Mouse (Mus musculus) embryonic facial prominence, embryonic 12.5 days (tissue): ENCODE measurements around the gene Cd300ld5. TPM values are rescaled to one million over a fixed set of nuclear protein-coding genes. Genes with fewer than 3 reads are reported as not detected.
"Not testable (repeated sequence)": the region's sequence is repeated elsewhere in the genome, so short reads cannot be mapped to it uniquely, and the experiment has no call there.

Source experiments
- ATAC-seq: fragments of 200-750 bp; cut with Nextera tagmentation; 2 replicates; pipeline ENCODE4 v1.8.0; 2017; ENCODE audit not compliant: insufficient number of reproducible peaks, insufficient read depth, low FRiP score, low TSS enrichment
- H3K27ac ChIP-seq: fragments of 300-500 bp; sonication (generic); 2 replicates; pipeline ENCODE4 v1.5.1; 2016; ENCODE audit warnings: mild to moderate bottlenecking
- H3K27me3 ChIP-seq: fragments of 300-500 bp; sonication (generic); 2 replicates; pipeline ENCODE4 v1.6.1; 2016; ENCODE audit warnings: mild to moderate bottlenecking, moderate library complexity
- H3K36me3 ChIP-seq: fragments of 300-500 bp; sonication (generic); 2 replicates; pipeline ENCODE4 v1.6.1; 2016; ENCODE audit warnings: mild to moderate bottlenecking
- H3K4me1 ChIP-seq: fragments of 300-500 bp; sonication (generic); 2 replicates; pipeline ENCODE4 v1.6.1; 2016
- H3K4me2 ChIP-seq: fragments of 300-500 bp; sonication (generic); replicated peaks from 2 replicates; pipeline ENCODE4 v1.6.1; 2016; ENCODE audit warnings: mild to moderate bottlenecking, moderate library complexity
- H3K4me3 ChIP-seq: fragments of 300-500 bp; sonication (generic); 2 replicates; pipeline ENCODE4 v1.5.1; 2016; ENCODE audit warnings: mild to moderate bottlenecking
- H3K9ac ChIP-seq: fragments of 300-500 bp; sonication (generic); 2 replicates; pipeline ENCODE4 v1.6.1; 2016; ENCODE audit warnings: mild to moderate bottlenecking, moderate library complexity
- H3K9me3 ChIP-seq: fragments of 300-500 bp; sonication (generic); 2 replicates; pipeline ENCODE4 v1.6.1; 2016; ENCODE audit warnings: mild to moderate bottlenecking, moderate library complexity
- WGBS: fragments of 180-500 bp; shearing (Covaris S2); methylation state at CpG from one replicate; pipeline ENCODE4 v1.1.7; 2016; 5-methylcytosine and 5-hydroxymethylcytosine counted together
- polyA plus RNA-seq: library from polyadenylated mRNA; unstranded; fragments of >200 nt; fragmentation: Nextera tagmentation; extraction: Ambion mirVana; gene quantifications from 2 replicates; pipeline ENCODE4 v1.2.1, GENCODE M21; 2016

The Cd300ld5 gene
- not detected in 2 replicates for polyA plus RNA-seq

DNA sequence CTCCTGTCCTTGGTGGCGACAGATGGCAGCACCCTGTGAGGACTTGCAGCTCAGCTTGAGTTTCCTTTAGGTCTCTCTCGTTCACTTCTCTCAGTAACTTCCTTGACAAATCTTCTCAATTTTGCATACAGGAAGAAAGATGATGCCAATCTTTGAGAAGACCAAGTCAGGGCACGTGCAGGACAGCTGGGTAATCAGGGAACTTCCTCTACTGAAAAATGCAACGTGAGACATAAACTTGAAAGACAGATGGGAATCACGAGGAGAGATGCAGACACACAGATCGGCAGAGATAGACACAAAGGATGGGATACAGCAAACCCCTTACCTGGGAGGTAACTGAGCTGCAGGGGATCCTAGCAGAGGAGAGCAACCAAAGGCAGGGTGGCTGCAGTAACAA is at the start of gene Cd300ld5:
Gene Cd300ld5 (minus strand): TSS at position 101 of the 400 bp plus-strand sequence.
- WGBS = no CpG with 5 or more reads among the region's 6 CpGs
- H3K4me1 ChIP-seq, H3K9me3 ChIP-seq, H3K36me3 ChIP-seq, H3K4me2 ChIP-seq, ATAC-seq, H3K27ac ChIP-seq, H3K9ac ChIP-seq, H3K27me3 ChIP-seq, H3K4me3 ChIP-seq: not testable (repeated sequence)

DNA sequence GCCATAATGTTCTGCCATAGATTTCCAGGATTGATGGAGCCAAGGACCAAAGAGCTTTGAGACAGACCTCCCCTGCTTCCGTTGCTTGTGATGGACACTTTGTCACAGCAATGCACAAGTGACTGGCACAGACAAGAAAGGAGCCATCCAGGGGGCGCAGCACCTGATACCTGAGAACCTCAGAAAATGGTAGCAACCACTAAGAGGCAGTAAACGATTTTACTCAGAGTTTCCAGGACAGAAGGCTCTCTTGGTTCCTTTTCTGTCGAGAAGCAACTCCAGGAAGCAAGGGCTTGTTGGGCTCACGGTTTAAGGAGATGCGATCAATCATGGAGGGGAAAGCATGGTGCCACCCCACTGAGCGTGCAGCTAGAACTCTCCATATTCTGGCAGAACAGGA is 48.6 kb upstream of the Cd300ld5 start:
- no peak for ATAC-seq
- Histone ChIP-seq H3K27ac (no peak overlapping the region), H3K27me3 (peaks cover 42% of the 10 kb centered on the region), H3K4me3 (no peak overlapping the region), H3K36me3 (no peaks in the 10 kb centered on the region), H3K4me2 (no peak overlapping the region), H3K9me3 (no peaks in the 10 kb centered on the region), H3K9ac (no peak overlapping the region), H3K4me1 (peaks cover under 1% of the 10 kb centered on the region)
- 67% methylated on average over 7 of the region's 7 CpGs for WGBS

DNA sequence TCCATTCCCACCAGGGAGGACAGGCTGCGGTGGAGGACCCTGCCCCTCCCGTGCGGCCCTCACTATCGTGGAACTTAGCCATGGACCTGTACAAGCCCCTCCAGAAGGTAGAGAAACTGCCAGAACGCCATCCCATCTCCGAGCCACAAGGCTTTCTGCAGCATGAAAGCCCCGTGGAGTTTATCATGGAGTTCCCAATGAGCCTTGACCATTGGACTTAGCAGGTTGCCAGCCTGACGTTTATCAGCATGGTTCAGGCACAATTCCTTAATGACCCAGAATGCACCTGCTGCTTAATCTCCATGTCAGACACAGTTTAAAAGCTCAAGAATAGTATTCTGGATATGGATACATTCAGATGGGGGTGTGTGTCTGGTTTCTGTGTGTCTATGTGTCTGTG is 47.5 kb upstream of the Cd300ld5 start:
- Histone ChIP-seq H3K9ac (no peak overlapping the region), H3K9me3 (no peaks in the 10 kb centered on the region), H3K27me3 (peaks cover 32% of the 10 kb centered on the region), H3K36me3 (no peaks in the 10 kb centered on the region), H3K27ac (no peak overlapping the region), H3K4me2 (no peak overlapping the region), H3K4me1 (no peaks in the 10 kb centered on the region), H3K4me3 (no peak overlapping the region)
- 64% methylated on average over 8 of the region's 8 CpGs for WGBS
- no peak for ATAC-seq

DNA sequence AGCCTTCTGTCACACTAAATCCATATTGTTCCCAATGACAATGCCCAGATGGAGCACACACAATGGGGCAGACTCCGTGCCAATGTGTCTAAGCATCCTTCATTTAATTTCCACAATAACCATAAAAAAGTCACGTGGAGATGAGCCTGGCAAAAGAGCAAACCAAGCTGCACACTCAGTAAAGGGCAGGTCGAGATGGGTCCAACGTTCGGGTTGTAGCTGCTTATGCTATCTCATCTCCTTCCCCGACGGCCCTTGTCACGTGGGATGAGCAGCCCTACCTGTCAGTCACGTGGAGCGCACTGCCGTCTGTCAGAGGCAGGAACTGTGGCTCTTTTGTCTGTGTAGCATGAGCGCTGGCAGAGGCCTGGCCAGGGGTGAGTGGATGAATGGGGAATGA is 47.0 kb upstream of the Cd300ld5 start:
- Histone ChIP-seq H3K9me3 (no peaks in the 10 kb centered on the region), H3K27me3 (peaks cover 32% of the 10 kb centered on the region), H3K4me2 (no peak overlapping the region), H3K4me3 (no peak overlapping the region), H3K9ac (no peak overlapping the region), H3K4me1 (no peaks in the 10 kb centered on the region), H3K36me3 (no peaks in the 10 kb centered on the region), H3K27ac (no peak overlapping the region)
- ATAC-seq = no peak
- 44% methylated on average over 12 of the region's 12 CpGs for WGBS

DNA sequence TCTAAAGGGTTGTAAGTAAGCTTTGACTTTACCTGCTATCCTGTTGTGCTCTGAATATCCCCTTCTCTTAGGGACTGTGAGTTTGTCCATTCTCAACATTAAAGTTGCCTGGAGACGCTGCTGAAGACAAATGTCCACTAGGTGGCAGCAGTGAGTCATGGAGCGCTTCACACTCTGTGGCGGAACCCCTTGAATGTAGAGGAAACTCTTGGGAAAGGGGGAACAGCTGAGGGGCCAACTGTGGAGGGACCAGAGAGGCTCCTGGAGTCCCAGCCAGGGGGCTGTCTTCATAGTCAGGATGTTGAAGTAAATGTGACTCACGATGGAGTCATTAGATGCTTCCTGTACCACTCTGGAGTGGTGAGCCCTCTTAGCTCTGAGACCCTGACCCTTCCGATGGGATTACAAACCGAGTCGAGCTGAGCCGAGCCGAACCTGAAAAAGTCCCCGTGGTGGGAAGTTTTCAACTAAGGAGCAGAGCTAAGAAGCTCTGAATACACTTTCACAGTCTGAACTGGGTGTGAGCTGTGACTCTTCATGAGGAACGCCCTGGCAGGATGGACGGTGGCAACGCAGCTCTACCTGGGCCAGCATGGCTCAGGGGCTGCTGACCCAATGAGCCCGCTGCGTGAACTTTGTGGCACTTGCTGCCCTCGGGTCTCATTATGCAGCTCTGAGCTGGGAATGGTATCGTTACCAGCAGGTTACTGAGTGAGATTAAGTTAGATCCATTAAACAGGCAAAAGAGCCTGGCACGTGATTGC is 46.0 kb upstream of the Cd300ld5 start:
- 0 out of 2 replicates have a peak, but pooled peaks have one; percentile 24 for ATAC-seq
- no peak overlapping the region for H3K4me3 ChIP-seq
- H3K4me2 ChIP-seq = no peak overlapping the region
- H3K9ac ChIP-seq = no peak overlapping the region
- no peaks in the 10 kb centered on the region for H3K36me3 ChIP-seq
- H3K9me3 ChIP-seq = no peaks in the 10 kb centered on the region
- WGBS = 43% methylated on average over 18 of the region's 18 CpGs
- H3K27ac ChIP-seq = no peak overlapping the region
- H3K4me1 ChIP-seq = no peaks in the 10 kb centered on the region
- peaks cover 29% of the 10 kb centered on the region for H3K27me3 ChIP-seq

DNA sequence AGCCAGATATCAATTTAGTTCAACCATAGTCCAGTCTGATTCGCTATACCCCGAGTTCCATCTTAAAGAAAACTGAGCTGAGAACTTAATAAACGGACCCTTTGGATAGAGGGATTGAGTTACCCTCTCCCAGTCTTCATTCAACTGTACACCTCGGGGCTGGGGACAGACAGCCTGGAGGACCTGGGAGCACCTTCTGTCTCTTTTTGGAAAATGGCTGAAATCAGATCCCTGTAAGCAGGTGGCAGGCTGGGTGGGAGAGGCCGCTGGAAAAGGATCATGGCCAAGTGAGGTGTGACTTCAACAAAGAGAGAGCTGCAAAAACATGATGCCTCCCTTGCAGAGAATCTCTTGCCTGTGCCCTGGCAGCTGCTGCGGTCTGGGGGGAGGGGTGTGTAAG is 44.6 kb upstream of the Cd300ld5 start:
- ATAC-seq = no peak
- Histone ChIP-seq H3K9me3 (no peaks in the 10 kb centered on the region), H3K4me2 (no peak overlapping the region), H3K27me3 (peaks cover 29% of the 10 kb centered on the region), H3K27ac (no peak overlapping the region), H3K36me3 (no peaks in the 10 kb centered on the region), H3K9ac (no peak overlapping the region), H3K4me3 (no peak overlapping the region), H3K4me1 (no peaks in the 10 kb centered on the region)
- WGBS = 63% methylated on average over 6 of the region's 6 CpGs

DNA sequence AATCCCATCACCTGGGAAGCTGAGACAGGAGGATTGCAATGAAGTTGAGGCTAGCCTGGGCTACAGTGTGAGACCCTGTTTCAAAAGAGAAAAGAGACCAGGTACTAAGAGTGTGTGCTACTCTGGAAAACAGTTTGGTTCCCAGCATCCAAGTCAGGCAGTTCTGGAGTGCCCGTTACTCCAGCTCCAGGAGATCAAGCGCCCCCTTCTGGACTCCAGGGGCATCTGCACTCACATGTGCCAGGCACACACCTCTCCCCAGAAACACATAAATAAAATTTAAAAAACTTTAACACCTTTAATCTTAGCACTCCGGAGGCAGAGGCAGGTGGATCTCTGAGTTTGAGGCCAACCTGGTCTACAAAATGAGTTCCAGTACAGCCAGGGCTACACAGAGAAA is 43.8 kb upstream of the Cd300ld5 start:
- Histone ChIP-seq H3K9me3 (no peaks in the 10 kb centered on the region), H3K9ac (no peak overlapping the region), H3K4me1 (no peaks in the 10 kb centered on the region), H3K36me3 (no peaks in the 10 kb centered on the region), H3K27me3 (peaks cover 27% of the 10 kb centered on the region), H3K4me2 (no peak overlapping the region), H3K27ac (no peak overlapping the region), H3K4me3 (no peak overlapping the region)
- ATAC-seq = no peak
- 67% methylated on average over 3 of the region's 3 CpGs for WGBS

DNA sequence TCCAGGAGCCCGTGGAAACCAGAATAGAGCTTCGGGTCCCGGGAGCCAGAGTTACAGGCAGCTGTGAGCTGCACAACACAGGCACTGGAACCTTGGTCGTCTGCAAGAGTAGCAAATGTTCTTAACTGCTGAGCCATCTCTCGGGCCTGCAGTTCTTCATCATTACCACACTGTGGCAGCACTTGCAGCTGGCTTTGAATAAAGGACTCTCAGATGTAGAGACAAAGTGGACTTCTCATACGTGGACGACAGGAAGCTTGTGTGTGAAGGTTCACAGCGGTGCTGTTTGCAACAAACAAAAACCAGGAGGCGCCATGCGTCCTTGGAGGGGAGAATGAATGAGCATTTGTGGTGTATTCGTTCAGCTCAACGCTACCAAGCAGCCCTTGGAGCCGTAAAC is 43.3 kb upstream of the Cd300ld5 start:
- no peaks in the 10 kb centered on the region for H3K4me1 ChIP-seq
- ATAC-seq = no peak
- H3K27me3 ChIP-seq = peaks cover 23% of the 10 kb centered on the region
- no peak overlapping the region for H3K9ac ChIP-seq
- H3K36me3 ChIP-seq = no peaks in the 10 kb centered on the region
- no peaks in the 10 kb centered on the region for H3K9me3 ChIP-seq
- H3K27ac ChIP-seq = no peak overlapping the region
- WGBS = 35% methylated on average over 13 of the region's 13 CpGs
- H3K4me2 ChIP-seq = no peak overlapping the region
- H3K4me3 ChIP-seq = no peak overlapping the region

DNA sequence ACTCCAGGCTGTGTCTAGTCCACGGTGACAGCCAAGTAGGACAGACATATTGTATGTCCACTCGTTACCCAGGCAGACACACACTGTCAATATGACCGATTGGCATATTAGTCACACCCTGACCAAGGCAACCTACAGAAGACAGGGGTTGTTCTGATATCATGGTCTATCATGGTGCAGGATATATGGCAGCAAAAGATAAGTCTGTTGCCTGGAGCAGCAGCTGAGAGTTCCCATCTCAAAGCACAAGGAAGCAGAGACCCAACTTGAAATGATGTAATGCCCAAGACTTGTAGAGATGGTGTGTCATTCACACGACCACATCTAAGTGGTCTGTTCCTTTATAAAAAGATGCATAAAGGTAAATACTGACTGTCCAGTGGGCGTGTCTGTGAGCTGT is 41.1 kb upstream of the Cd300ld5 start:
- Histone ChIP-seq H3K9ac (no peak overlapping the region), H3K36me3 (no peaks in the 10 kb centered on the region), H3K9me3 (no peaks in the 10 kb centered on the region), H3K4me2 (no peak overlapping the region), H3K4me3 (no peak overlapping the region), H3K27me3 (peaks cover 2% of the 10 kb centered on the region), H3K4me1 (no peaks in the 10 kb centered on the region), H3K27ac (no peak overlapping the region)
- WGBS = 83% methylated on average over 5 of the region's 5 CpGs
- no peak for ATAC-seq

DNA sequence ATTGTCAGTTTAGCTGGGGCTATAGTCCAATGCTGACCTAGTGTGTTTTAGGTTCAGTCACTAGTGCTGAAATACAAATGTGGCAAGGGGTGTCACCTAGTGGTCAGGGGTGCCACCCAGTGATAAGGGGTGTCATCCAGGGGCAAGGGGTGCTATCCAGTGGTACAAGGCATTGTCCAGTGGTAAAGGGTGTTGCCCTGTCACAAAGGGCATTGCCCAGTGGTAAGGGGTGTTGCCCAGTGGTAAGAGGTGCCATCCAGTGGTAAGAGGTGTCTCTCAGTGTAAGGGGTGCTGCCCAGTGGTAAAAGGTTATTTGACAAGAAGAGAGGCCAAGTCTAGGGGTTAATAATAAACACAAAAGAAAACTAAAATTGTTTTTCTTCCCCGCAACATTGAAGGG is 39.9 kb upstream of the Cd300ld5 start:
- Histone ChIP-seq H3K4me1 (no peaks in the 10 kb centered on the region), H3K4me3 (no peak overlapping the region), H3K27ac (no peak overlapping the region), H3K9me3 (no peaks in the 10 kb centered on the region), H3K9ac (no peak overlapping the region), H3K36me3 (no peaks in the 10 kb centered on the region), H3K4me2 (no peak overlapping the region), H3K27me3 (no peaks in the 10 kb centered on the region)
- ATAC-seq = no peak
- 79% methylated on average over 1 of the region's 1 CpGs for WGBS

DNA sequence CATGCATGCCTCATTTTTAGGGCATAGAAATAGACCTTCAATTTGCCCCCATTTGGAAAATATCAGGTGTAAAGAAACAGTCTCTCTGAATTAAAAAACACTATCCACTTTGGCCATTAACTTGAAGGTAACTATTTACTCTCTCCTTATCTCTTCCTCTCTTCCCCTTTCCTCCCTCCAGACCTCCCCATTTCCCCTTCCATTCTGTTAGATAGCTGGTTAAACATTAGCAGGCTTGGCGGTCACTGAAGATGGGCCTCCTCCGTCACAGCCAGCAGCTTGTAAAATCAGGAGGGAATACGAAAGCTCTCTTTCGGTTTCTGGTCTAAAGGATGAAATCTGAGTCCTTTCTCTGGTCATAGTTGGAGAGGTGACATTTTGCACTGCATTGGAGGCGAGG is 38.3 kb upstream of the Cd300ld5 start:
- no peaks in the 10 kb centered on the region for H3K36me3 ChIP-seq
- H3K4me1 ChIP-seq = peaks cover 11% of the 10 kb centered on the region; the same call in 1 of the 2 replicates
- no peak for ATAC-seq
- WGBS = 70% methylated on average over 5 of the region's 5 CpGs
- H3K4me2 ChIP-seq = no peak overlapping the region
- H3K27ac ChIP-seq = no peak overlapping the region
- H3K4me3 ChIP-seq = no peak overlapping the region
- 0 out of 2 replicates have a peak, but pooled peaks cover 2% of the 10 kb centered on the region for H3K27me3 ChIP-seq
- H3K9me3 ChIP-seq = no peaks in the 10 kb centered on the region
- H3K9ac ChIP-seq = no peak overlapping the region

DNA sequence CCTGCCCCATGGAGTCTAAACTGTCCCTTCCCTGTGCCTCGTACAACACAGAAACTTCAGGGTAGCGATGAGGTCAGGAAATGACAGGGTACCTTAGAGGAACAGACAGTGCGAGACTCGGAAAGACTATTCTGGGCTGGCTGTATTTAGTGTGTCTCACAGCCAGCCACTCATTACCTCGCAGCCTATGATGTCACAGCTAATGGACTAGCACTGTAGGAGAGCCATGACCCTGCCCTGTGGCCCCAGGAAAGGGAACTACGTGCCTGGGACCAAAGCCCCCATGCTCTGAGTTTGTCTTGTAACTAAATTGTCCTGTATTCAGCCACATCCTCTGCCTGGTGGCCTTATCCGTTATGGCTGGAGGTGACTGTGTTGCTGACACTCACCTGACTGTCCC is 37.8 kb upstream of the Cd300ld5 start:
- Histone ChIP-seq H3K36me3 (no peaks in the 10 kb centered on the region), H3K9ac (no peak overlapping the region), H3K4me1 (peaks cover 11% of the 10 kb centered on the region; the same call in 1 of the 2 replicates), H3K27me3 (0 out of 2 replicates have a peak, but pooled peaks cover 2% of the 10 kb centered on the region), H3K9me3 (no peaks in the 10 kb centered on the region), H3K4me2 (no peak overlapping the region), H3K27ac (no peak overlapping the region), H3K4me3 (no peak overlapping the region)
- WGBS = 77% methylated on average over 7 of the region's 7 CpGs
- ATAC-seq = no peak
